Mouse (Mus musculus) kidney, adult 9 months (tissue): ENCODE measurements around the gene Cct3.
"Not testable (repeated sequence)": the region's sequence is repeated elsewhere in the genome, so short reads cannot be mapped to it uniquely, and the experiment has no call there.

Experiments used
- DNase-seq: peaks from one replicate; pipeline ENCODE4 v3.0.0; 2022

Cct3 gene

DNA sequence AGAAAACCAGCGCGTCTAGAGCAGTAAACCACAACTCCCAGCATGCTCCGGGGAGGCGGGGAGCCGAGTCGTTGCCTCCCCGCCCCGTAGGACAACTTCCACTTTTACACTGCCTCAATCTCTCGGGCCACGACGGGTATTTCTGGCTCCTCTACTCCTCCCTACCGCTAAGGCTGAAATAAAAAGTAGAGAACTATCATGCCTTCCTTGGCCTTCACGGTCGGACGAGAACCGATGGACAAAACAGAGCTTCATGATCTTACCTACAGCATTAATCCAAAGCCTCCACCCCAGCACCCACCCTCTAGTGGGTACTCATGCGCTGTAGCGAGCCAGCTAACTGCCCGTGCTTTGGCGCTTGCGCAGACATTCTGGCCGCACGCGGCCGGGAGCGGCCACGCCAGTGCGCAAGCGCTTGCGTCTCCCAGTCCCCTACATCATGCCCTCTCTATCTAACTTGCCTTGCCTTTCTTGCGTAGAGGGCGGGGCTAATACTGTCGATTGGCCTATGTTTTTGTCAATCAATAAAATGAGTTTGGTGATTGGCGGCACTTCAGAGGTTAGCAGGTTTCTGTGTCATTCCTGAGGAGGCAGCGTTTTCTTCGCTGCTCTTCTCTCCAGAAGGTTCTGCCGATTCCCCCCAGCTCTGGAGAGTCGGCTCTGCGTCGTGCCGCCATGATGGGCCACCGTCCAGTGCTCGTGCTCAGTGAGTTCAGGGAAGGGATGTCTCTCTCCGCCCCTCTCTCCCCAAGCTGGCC lies at the start of gene Cct3, which contains the start of gene Tsacc:
TSS of gene Cct3 (plus strand) at position 556 of the 758 bp plus-strand sequence.
TSS of gene Tsacc (minus strand) at position 439 of the 758 bp plus-strand sequence.
- peak; percentile 99 for DNase-seq

DNA sequence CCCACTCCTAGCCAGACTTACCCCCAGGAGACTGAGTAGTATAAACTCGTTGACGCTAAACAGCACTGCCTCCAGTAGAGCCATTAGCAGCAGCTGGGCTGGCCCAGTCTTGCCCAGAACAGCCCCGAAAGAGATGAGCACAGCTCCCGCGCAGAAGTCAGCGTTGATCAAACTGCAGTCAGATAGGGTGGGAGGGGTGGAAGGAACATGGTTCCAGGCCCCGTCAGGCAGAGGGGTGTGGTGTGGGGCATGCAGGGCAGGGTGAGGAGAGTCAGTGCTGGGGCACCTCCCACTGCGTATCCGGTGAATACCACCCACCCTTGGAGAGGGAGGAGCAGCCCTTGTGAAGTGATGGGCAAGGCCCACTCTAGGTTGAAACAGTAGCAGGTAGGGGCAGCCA lies 49.2 kb upstream of the Cct3 start:
- DNase-seq: no peak

GRCm38 (mm10) chr3:88248406-88248805 lies 48.5 kb upstream of the Cct3 start:
- no peak for DNase-seq

GRCm38 (mm10) chr3:88252739-88253138 lies 44.2 kb upstream of the Cct3 start:
- DNase-seq: no peak

DNA sequence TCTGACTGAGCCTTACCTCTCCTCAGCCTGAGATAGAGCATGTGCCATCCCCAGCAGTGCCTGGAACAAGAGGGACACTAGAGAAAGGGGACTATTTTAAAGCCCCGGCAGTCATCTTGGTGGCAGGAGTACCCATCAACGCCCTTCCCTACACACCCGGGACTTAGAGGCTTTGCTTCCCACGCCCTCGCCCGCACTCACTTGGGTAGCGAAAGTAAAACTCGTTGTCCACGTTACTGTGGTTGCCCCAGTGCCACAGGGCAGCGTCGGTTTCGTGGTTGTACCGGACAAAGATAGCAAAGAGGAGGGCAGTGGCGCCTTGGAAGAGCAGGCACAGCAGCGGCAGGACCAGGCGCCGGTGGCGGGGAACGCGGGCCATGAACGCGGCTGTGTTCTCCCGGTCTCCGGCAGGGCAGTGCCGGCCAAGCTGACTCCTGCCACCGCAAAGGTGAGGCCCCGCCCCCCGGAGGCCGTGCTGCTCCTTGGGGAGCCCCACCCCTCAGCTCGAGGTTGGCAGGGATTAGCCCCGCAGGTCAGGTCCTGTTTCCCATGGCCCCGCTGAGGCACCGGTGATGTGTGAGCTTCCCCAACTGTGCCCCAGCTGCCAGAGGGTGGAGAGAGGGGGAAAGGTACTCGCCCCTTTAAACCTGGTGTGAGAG lies 42.5 kb upstream of the Cct3 start, which contains the start of gene Rhbg:
TSS of gene Rhbg (minus strand) at position 442 of the 659 bp plus-strand sequence.
- peak; percentile 76 for DNase-seq

GRCm38 (mm10) chr3:88255950-88256349 lies 41.0 kb upstream of the Cct3 start:
- no peak for DNase-seq

DNA sequence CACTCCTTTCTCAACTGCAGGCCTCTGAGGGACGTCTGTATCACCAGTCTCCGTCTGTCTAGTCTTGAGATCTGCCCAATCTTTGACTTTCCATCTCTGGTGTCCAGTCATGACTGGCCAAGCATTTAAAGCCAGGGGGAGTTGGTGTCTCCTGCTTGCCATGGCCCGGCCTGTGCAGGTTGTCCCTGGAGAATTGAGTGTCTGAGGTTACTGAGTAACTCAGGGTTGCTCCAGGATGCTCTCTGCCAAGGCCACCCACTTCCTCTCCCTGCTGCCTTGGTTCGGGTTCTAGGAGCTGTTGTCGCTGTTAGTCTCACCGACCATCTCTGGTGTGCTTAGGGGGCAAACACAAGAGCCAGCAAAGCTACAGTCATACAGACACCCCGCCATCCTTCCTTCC lies 40.5 kb upstream of the Cct3 start:
- peak; percentile 19 for DNase-seq

GRCm38 (mm10) chr3:88262346-88262745 lies 34.6 kb upstream of the Cct3 start:
- no peak for DNase-seq

GRCm38 (mm10) chr3:88268014-88268413 lies 28.9 kb upstream of the Cct3 start:
- not testable (repeated sequence) for DNase-seq

DNA sequence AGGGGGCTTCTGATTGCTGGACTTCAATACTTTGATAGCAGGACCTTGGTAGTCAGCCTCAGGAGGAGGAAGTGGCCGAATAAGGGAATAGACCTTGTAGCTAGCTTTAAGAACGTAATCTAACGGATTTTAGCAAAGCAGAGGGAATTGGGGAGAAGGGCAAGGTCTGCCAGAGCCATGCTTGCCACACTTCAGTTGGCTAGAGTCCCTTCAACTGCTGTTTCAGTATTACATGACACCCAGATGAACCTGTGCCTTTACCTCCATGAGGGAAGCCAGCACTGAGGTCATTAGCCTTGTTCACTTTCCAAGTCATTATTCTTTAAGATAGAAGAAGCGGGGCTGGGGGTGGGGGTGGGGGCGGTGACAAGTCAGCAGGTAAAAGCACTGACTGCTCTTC lies 27.9 kb upstream of the Cct3 start:
- DNase-seq: no peak

DNA sequence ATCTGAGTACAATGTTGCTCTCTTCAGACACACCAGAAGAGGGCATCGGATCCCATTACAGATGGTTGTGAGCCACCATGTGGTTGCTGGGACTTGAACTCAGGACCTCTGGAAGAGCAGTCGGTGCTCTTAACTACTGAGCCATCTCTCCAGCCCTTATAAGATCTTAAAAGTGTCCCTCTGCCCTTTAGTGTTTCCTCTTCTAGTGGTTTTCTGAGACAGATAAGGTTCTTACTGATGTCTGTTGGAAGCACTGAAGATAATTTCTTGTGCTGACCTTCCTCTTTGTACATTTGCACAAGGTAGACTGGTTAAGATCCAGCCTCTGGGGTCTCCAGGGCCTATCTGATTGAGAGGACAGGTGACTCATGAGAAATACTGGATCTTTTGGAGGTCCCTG lies 25.6 kb upstream of the Cct3 start:
- not testable (repeated sequence) for DNase-seq

DNA sequence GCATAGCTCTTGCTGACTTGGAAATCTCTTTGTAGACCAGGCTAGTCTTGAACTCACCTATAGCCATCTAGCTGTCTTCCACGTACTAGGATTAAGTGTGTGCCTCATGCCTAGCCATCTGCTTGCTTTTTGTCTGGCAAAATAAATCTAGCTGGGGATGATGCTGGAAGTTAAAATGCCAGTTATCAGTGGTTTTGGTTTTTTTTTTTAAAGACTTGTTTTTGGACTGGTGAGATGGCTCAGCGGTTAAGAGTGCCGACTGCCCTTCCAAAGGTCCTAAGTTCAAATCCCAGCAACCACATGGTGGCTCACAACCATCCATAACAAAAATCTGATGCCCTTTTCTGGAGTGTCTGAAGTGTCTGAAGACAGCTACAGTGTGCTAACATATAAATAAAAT lies 25.1 kb upstream of the Cct3 start:
- no peak for DNase-seq

- DNase-seq: no peak
These were observed 22.9 kb upstream of the Cct3 start for GRCm38 (mm10) chr3:88274002-88274401.

DNA sequence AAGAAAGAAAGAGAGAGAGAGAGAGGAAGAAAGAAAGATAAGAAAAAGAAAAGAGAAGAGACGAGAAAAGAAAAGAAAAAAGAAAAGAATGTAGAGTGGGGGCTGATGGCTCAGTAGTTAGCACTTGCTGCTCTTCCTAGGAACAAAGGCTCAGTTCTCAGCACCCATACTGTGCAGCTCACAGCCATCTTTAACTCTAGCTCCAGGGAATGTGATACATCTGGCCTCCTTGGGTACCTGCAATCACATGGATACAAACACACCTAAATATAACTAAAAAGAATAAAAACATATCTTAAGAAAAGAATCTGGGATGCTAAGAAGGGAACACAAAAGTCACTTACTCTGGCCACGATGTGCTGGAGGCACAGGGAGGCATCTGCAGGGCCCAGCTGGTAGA lies 20.8 kb upstream of the Cct3 start:
- no peak for DNase-seq

GRCm38 (mm10) chr3:88276529-88277143 lies 20.3 kb upstream of the Cct3 start:
- DNase-seq: peak; percentile 51

DNA sequence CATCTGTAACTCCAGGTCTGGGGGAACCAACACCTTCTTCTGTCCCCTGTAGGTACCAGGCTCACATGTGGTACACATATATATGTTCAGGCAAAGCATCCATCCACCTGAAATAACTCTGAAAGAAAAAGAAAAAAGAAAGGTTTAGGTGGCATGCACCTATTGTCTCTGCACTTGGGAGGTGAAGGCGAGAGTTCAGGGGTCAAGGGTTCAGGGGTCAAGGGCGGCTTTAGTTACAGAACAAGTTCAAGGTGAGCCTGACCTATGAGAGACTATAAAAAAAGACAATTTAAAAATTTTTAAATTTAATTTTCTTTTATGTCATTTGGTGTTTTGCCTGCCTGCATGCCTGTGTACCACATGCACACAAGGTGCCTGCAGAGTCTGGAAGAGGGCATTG lies 16.9 kb upstream of the Cct3 start:
- DNase-seq: no peak

GRCm38 (mm10) chr3:88281141-88281916 lies 15.6 kb upstream of the Cct3 start:
- DNase-seq: not testable (repeated sequence)

DNA sequence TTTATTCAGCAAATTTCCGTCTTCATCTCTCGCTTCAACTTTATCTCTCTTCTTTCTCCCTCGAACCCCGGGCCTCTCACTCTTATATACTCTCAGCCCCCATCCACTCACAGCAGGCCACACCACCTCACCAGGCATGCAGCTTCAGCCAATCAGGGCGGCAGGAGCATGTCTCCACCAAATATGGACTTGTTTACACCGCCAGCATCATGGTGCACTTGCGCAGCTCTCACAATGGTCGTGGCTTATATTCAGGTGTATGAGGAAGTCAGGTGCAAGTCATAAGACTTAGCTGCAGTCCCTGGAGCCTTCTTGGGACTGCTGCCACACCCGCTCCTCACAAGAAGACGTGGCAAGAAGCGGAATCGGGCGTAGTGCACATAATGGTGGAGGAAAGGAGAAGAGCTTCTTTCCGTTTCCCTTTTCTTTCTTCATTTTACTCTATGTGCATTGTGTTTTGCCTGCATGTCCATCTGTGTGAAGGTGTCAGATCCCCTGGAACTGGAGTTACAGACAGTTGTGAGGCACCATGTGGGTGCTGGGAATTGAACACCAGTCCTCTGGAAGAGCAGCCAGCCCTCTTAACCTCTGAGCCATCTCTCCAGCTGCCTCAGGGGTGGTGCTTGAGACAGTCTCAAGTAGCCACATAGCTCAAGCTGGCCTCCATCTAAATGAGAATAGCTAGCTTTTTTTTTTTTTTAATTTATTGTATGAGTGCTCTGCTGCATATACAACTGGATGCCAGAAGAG lies 11.9 kb upstream of the Cct3 start:
- DNase-seq: not testable (repeated sequence)

- not testable (repeated sequence) for DNase-seq
These were observed 11.4 kb upstream of the Cct3 start for GRCm38 (mm10) chr3:88285565-88285895.

GRCm38 (mm10) chr3:88287110-88287509 lies 9.8 kb upstream of the Cct3 start, which contains the start of gene Gm38392:
Gm38392 (minus strand) TSS chr3:88287210.
- DNase-seq: no peak

GRCm38 (mm10) chr3:88288133-88288713 lies 8.7 kb upstream of the Cct3 start:
- not testable (repeated sequence) for DNase-seq

- peak; percentile 43 for DNase-seq
These were observed 4.9 kb upstream of the Cct3 start for GRCm38 (mm10) chr3:88291970-88292369.
